Mouse (Mus musculus): ENCODE data around the gene Ctns.

Ctns gene

GRCm38 (mm10) chr11:73198190-73198589 is 652 bp downstream of the Ctns start:
- intact Hi-C loops (cut with DNase I): no loop called here

GRCm38 (mm10) chr11:73194444-73194843 is 4.4 kb downstream of the Ctns start:
- intact Hi-C loops (cut with DNase I): no loop called here

- intact Hi-C loops (cut with DNase I): no loop called here
Measured at GRCm38 (mm10) chr11:73193047-73193446, 5.8 kb downstream of the Ctns start.

- intact Hi-C loops (cut with DNase I): no loop called here
Measured at GRCm38 (mm10) chr11:73187231-73187630, 11.6 kb downstream of the Ctns start.

GRCm38 (mm10) chr11:73185872-73186615 is 12.8 kb downstream of the Ctns start:
- intact Hi-C loops (cut with DNase I): no loop called here

GRCm38 (mm10) chr11:73177895-73178294 is 20.9 kb downstream of the Ctns start:
- intact Hi-C loops (cut with DNase I): loop anchor here (5.0 kb wide), 1 partner anchor 41 kb away; the partner anchor contains the start of gene Haspin

GRCm38 (mm10) chr11:73177509-73177875 is 21.4 kb downstream of the Ctns start:
- intact Hi-C loops (cut with DNase I): loop anchor here (5.0 kb wide), 1 partner anchor 40 kb away; the partner anchor contains the start of gene Haspin

GRCm38 (mm10) chr11:73176608-73177508 is 22.0 kb downstream of the Ctns start, which contains the start of the genes Emc6 and Tax1bp3:
Emc6 (minus strand) TSS chr11:73177037.
Tax1bp3 (plus strand) TSS chr11:73177083.
- intact Hi-C loops (cut with DNase I): loop anchor here (5.0 kb wide), 1 partner anchor 40 kb away; the partner anchor contains the start of gene Haspin

GRCm38 (mm10) chr11:73176186-73176585 is 22.7 kb downstream of the Ctns start:
- intact Hi-C loops (cut with DNase I): loop anchor here (5.0 kb wide), 1 partner anchor 39 kb away; the partner anchor contains the start of gene Haspin

- intact Hi-C loops (cut with DNase I): loop anchor here (5.0 kb wide), 1 partner anchor 38 kb away; the partner anchor contains the start of gene Haspin
Measured at GRCm38 (mm10) chr11:73175612-73176011, 23.2 kb downstream of the Ctns start.

GRCm38 (mm10) chr11:73172186-73172585 is 26.7 kb downstream of the Ctns start:
- intact Hi-C loops (cut with DNase I): no loop called here

GRCm38 (mm10) chr11:73169231-73169630 is 29.6 kb downstream of the Ctns start:
- intact Hi-C loops (cut with DNase I): no loop called here

GRCm38 (mm10) chr11:73168576-73168975 is 30.3 kb downstream of the Ctns start:
- intact Hi-C loops (cut with DNase I): no loop called here

GRCm38 (mm10) chr11:73168071-73168470 is 30.8 kb downstream of the Ctns start:
- intact Hi-C loops (cut with DNase I): no loop called here

GRCm38 (mm10) chr11:73162284-73162683 is 36.6 kb downstream of the Ctns start:
- intact Hi-C loops (cut with DNase I): no loop called here

GRCm38 (mm10) chr11:73161616-73162015 is 37.2 kb downstream of the Ctns start:
- intact Hi-C loops (cut with DNase I): no loop called here

- intact Hi-C loops (cut with DNase I): no loop called here
Measured at GRCm38 (mm10) chr11:73160811-73161200, 38.0 kb downstream of the Ctns start.

- intact Hi-C loops (cut with DNase I): no loop called here
Measured at GRCm38 (mm10) chr11:73159957-73160810, 38.7 kb downstream of the Ctns start, which contains the start of gene P2rx5. P2rx5 (plus strand) TSS chr11:73160421.

- intact Hi-C loops (cut with DNase I): no loop called here
Measured at GRCm38 (mm10) chr11:73155071-73155470, 43.8 kb downstream of the Ctns start.

GRCm38 (mm10) chr11:73148209-73148608 is 50.6 kb downstream of the Ctns start:
- intact Hi-C loops (cut with DNase I): no loop called here

GRCm38 (mm10) chr11:73146975-73147365 is 51.9 kb downstream of the Ctns start:
- intact Hi-C loops (cut with DNase I): no loop called here
